Mouse (Mus musculus) CH12.LX (cell line): Measurements from ENCODE around the gene Tubgcp6. TPM values are rescaled to one million over a fixed set of nuclear protein-coding genes. Genes with fewer than 3 reads are reported as not detected.

Experiments used
- DNase-seq: peaks from one replicate; pipeline ENCODE4 v3.0.0-alpha.2; 2013; ENCODE audit errors: extremely low read depth
- H3K27ac ChIP-seq: 2 replicates; pipeline ENCODE4 v1.5.1; 2012; ENCODE audit warnings: low read depth, mild to moderate bottlenecking, control low read depth, moderate library complexity; ENCODE audit not compliant: insufficient read depth
- H3K27me3 ChIP-seq: replicated peaks from 2 replicates; pipeline ENCODE3; 2012; ENCODE audit warnings: inconsistent platforms
- H3K36me3 ChIP-seq, 2 experiments: replicated peaks in 1 of 2; 2 replicates each; pipeline versions ENCODE3 to v1.6.1; 2012; ENCODE audit warnings: inconsistent platforms in 1 of 2, low read length in 1 of 2, mild to moderate bottlenecking in 1 of 2, mixed read lengths in 1 of 2, moderate library complexity in 1 of 2; ENCODE audit not compliant: control insufficient read depth in 1 of 2, insufficient read depth in 1 of 2
- H3K4me1 ChIP-seq, 2 experiments: 2 replicates each; pipeline ENCODE4 v1.6.1; 2012; ENCODE audit warnings: inconsistent platforms in 1 of 2, moderate library complexity in 1 of 2; ENCODE audit not compliant: insufficient read depth in 2 of 2, control insufficient read depth in 1 of 2
- H3K4me2 ChIP-seq: 2 replicates; pipeline ENCODE4 v1.6.1; 2012; ENCODE audit warnings: low read depth, mild to moderate bottlenecking, control low read depth; ENCODE audit not compliant: poor library complexity, insufficient read depth, severe bottlenecking
- H3K4me3 ChIP-seq, 3 experiments: fragments of 150-350 bp in 1 of 3; sonication (generic) in 1 of 3; replicated peaks in 1 of 3; 2 replicates each; pipeline versions ENCODE3 to v1.5.1; 2011 to 2012; ENCODE audit warnings: low read depth in 2 of 3, low read length in 2 of 3, mild to moderate bottlenecking in 2 of 3, moderate library complexity in 2 of 3, control low read depth in 1 of 3, improper control_type of control experiment in 1 of 3, inconsistent platforms in 1 of 3, mixed read lengths in 1 of 3; ENCODE audit not compliant: poor library complexity in 1 of 3
- H3K79me2 ChIP-seq: replicated peaks from 2 replicates; pipeline ENCODE4 v1.6.1; 2012; ENCODE audit warnings: mild to moderate bottlenecking, moderate library complexity; ENCODE audit not compliant: control insufficient read depth, poor library complexity, insufficient read depth, severe bottlenecking; ENCODE audit errors: extremely low read depth
- H3K9ac ChIP-seq: 2 replicates; pipeline ENCODE4 v1.6.1; 2012; ENCODE audit warnings: low read depth, mild to moderate bottlenecking, control low read depth, moderate library complexity; ENCODE audit not compliant: insufficient read depth
- H3K9me3 ChIP-seq: replicated peaks from 2 replicates; pipeline ENCODE3; 2012; ENCODE audit warnings: low read length, inconsistent platforms, mixed read lengths
- BHLHE40 ChIP-seq: IDR thresholded peaks from 2 replicates; pipeline ENCODE4 v1.6.1; 2011; ENCODE audit warnings: mild to moderate bottlenecking, low read depth, low read length, improper control_type of control experiment
- CHD1 ChIP-seq: IDR thresholded peaks from 2 replicates; pipeline ENCODE4 v1.6.1; 2012; ENCODE audit warnings: low read depth, low read length, improper control_type of control experiment, inconsistent platforms
- CHD2 ChIP-seq: IDR thresholded peaks from 2 replicates; pipeline ENCODE4 v1.6.1; 2011; ENCODE audit warnings: low read length, improper control_type of control experiment
- CTCF ChIP-seq, 2 experiments: IDR thresholded peaks in 1 of 2; conservative IDR thresholded peaks in 1 of 2; 2 replicates each; pipeline ENCODE4 v1.5.1; 2011 to 2012; ENCODE audit warnings: low read depth in 2 of 2, low read length in 2 of 2, improper control_type of control experiment in 1 of 2, inconsistent platforms in 1 of 2, mild to moderate bottlenecking in 1 of 2, moderate library complexity in 1 of 2
- E2F4 ChIP-seq: IDR thresholded peaks from 2 replicates; pipeline ENCODE4 v1.6.1; 2011; ENCODE audit warnings: low read depth, low read length, improper control_type of control experiment; ENCODE audit not compliant: insufficient replicate concordance
- ELF1 ChIP-seq: IDR thresholded peaks from 2 replicates; pipeline ENCODE4 v1.6.1; 2014; ENCODE audit warnings: low read depth, mild to moderate bottlenecking, inconsistent platforms, low read length, improper control_type of control experiment
- EP300 ChIP-seq: IDR thresholded peaks from 2 replicates; pipeline ENCODE4 v1.6.1; 2011; ENCODE audit warnings: low read length, improper control_type of control experiment
- ETS1 ChIP-seq: conservative IDR thresholded peaks from 2 replicates; pipeline ENCODE4 v1.6.1; 2012; ENCODE audit warnings: low read depth, mild to moderate bottlenecking, inconsistent platforms, low read length, improper control_type of control experiment, moderate library complexity
- GABPA ChIP-seq: IDR thresholded peaks from 2 replicates; pipeline ENCODE4 v1.6.1; 2012; ENCODE audit warnings: low read depth, low read length, improper control_type of control experiment, inconsistent platforms; ENCODE audit not compliant: insufficient replicate concordance
- HCFC1 ChIP-seq: IDR thresholded peaks from 2 replicates; pipeline ENCODE4 v1.6.1; 2012; ENCODE audit warnings: low read depth, mild to moderate bottlenecking, inconsistent platforms, low read length, improper control_type of control experiment
- IRF4 ChIP-seq: IDR thresholded peaks from 2 replicates; pipeline ENCODE4 v1.6.1; 2014; ENCODE audit warnings: low read depth, mild to moderate bottlenecking, inconsistent platforms, low read length, improper control_type of control experiment
- JUN ChIP-seq: IDR thresholded peaks from 2 replicates; pipeline ENCODE4 v1.6.1; 2011; ENCODE audit warnings: low read depth, mild to moderate bottlenecking, low read length, improper control_type of control experiment, moderate library complexity; ENCODE audit not compliant: insufficient read depth
- JUND ChIP-seq: conservative IDR thresholded peaks from 2 replicates; pipeline ENCODE4 v1.6.1; 2011; ENCODE audit warnings: low read depth, low read length, improper control_type of control experiment
- KAT2A ChIP-seq: IDR thresholded peaks from 2 replicates; pipeline ENCODE4 v1.6.1; 2012; ENCODE audit warnings: low read length, improper control_type of control experiment, inconsistent platforms; ENCODE audit not compliant: insufficient replicate concordance
- MAFK ChIP-seq: IDR thresholded peaks from 2 replicates; pipeline ENCODE4 v1.6.1; 2011; ENCODE audit warnings: low read length, improper control_type of control experiment; ENCODE audit not compliant: insufficient replicate concordance
- MAX ChIP-seq: IDR thresholded peaks from 2 replicates; pipeline ENCODE4 v1.6.1; 2011; ENCODE audit warnings: low read length, improper control_type of control experiment
- MAZ ChIP-seq: IDR thresholded peaks from 2 replicates; pipeline ENCODE4 v1.6.1; 2012; ENCODE audit warnings: low read depth, mild to moderate bottlenecking, inconsistent platforms, low read length, improper control_type of control experiment, moderate library complexity
- MEF2A ChIP-seq: IDR thresholded peaks from 2 replicates; pipeline ENCODE4 v1.6.1; 2014; ENCODE audit warnings: low read depth, mild to moderate bottlenecking, inconsistent platforms, low read length, improper control_type of control experiment, borderline replicate concordance
- MXI1 ChIP-seq: IDR thresholded peaks from 2 replicates; pipeline ENCODE4 v1.6.1; 2011; ENCODE audit warnings: mild to moderate bottlenecking, low read depth, low read length, improper control_type of control experiment
- MYC ChIP-seq: IDR thresholded peaks from 2 replicates; pipeline ENCODE4 v1.6.1; 2011; ENCODE audit warnings: low read depth, mild to moderate bottlenecking, improper control_type of control experiment, low read length
- NELFE ChIP-seq: IDR thresholded peaks from 2 replicates; pipeline ENCODE4 v1.6.1; 2011; ENCODE audit warnings: low read depth, low read length, improper control_type of control experiment
- NRF1 ChIP-seq: IDR thresholded peaks from 2 replicates; pipeline ENCODE4 v1.6.1; 2014; ENCODE audit warnings: low read depth, mild to moderate bottlenecking, inconsistent platforms, low read length, improper control_type of control experiment, moderate library complexity
- POLR2A ChIP-seq: IDR thresholded peaks from 2 replicates; pipeline ENCODE4 v1.6.1; 2011; ENCODE audit warnings: low read depth, mild to moderate bottlenecking, improper control_type of control experiment, low read length
- POLR2AphosphoS2 ChIP-seq: IDR thresholded peaks from 2 replicates; pipeline ENCODE4 v1.6.1; 2011; ENCODE audit warnings: low read depth, low read length, improper control_type of control experiment
- RAD21 ChIP-seq: IDR thresholded peaks from 2 replicates; pipeline ENCODE4 v1.6.1; 2011; ENCODE audit warnings: low read depth, mild to moderate bottlenecking, low read length, improper control_type of control experiment, moderate library complexity
- RCOR1 ChIP-seq: conservative IDR thresholded peaks from 2 replicates; pipeline ENCODE4 v1.6.1; 2012; ENCODE audit warnings: low read depth, mild to moderate bottlenecking, inconsistent platforms, low read length, improper control_type of control experiment
- SIN3A ChIP-seq: IDR thresholded peaks from 2 replicates; pipeline ENCODE4 v1.6.1; 2012; ENCODE audit warnings: low read length, improper control_type of control experiment, inconsistent platforms
- SMC3 ChIP-seq: IDR thresholded peaks from 2 replicates; pipeline ENCODE4 v1.6.1; 2011; ENCODE audit warnings: low read depth, low read length, improper control_type of control experiment
- TBP ChIP-seq: conservative IDR thresholded peaks from 2 replicates; pipeline ENCODE4 v1.6.1; 2011; ENCODE audit warnings: low read depth, low read length, improper control_type of control experiment
- TCF12 ChIP-seq: IDR thresholded peaks from 2 replicates; pipeline ENCODE4 v1.6.1; 2014; ENCODE audit warnings: low read depth, mild to moderate bottlenecking, inconsistent platforms, low read length, improper control_type of control experiment
- UBTF ChIP-seq: IDR thresholded peaks from 2 replicates; pipeline ENCODE4 v1.6.1; 2012; ENCODE audit warnings: low read depth, mild to moderate bottlenecking, inconsistent platforms, low read length, improper control_type of control experiment, moderate library complexity
- USF1 ChIP-seq: IDR thresholded peaks from 2 replicates; pipeline ENCODE4 v1.6.1; 2014; ENCODE audit warnings: low read depth, mild to moderate bottlenecking, inconsistent platforms, low read length, improper control_type of control experiment
- USF2 ChIP-seq: conservative IDR thresholded peaks from 2 replicates; pipeline ENCODE4 v1.6.1; 2011; ENCODE audit warnings: low read depth, low read length, improper control_type of control experiment
- ZC3H11A ChIP-seq: IDR thresholded peaks from 2 replicates; pipeline ENCODE4 v1.6.1; 2012; ENCODE audit warnings: low read depth, mild to moderate bottlenecking, inconsistent platforms, low read length, improper control_type of control experiment
- ZKSCAN1 ChIP-seq: IDR thresholded peaks from 2 replicates; pipeline ENCODE4 v1.6.1; 2012; ENCODE audit warnings: low read depth, inconsistent platforms, low read length, improper control_type of control experiment, borderline replicate concordance
- ZMIZ1 ChIP-seq: IDR thresholded peaks from 2 replicates; pipeline ENCODE4 v1.6.1; 2012; ENCODE audit warnings: low read depth, mild to moderate bottlenecking, inconsistent platforms, low read length, improper control_type of control experiment
- ZNF384 ChIP-seq: IDR thresholded peaks from 2 replicates; pipeline ENCODE4 v1.6.1; 2012; ENCODE audit warnings: low read depth, low read length, improper control_type of control experiment, inconsistent platforms
- dilution Hi-C: fragments of 300-500 bp; cut with MboI; formaldehyde crosslinking; loops from 2 replicates; pipeline ENCODE4 v1.14.3; 2020; ENCODE audit warnings: low sequenced_read_pairs; ENCODE audit not compliant: extremely low pct_unique_long_range_greater_than_20kb, extremely low pct_ligation_motif_present
- in situ Hi-C: fragments of 300-500 bp; cut with MboI; formaldehyde crosslinking; loops from 3 replicates; pipeline ENCODE4 v1.14.3; 2019; ENCODE audit warnings: low sequenced_read_pairs, low pct_ligation_motif_present, low pct_unique_long_range_greater_than_20kb, mixed read lengths
- polyA plus RNA-seq: library from polyadenylated mRNA; unstranded; fragments of >175 nt; gene quantifications from 2 replicates; pipeline ENCODE4 v1.2.1, GENCODE M21; 2012; ENCODE audit warnings: low read depth; ENCODE audit not compliant: insufficient read length
- total RNA-seq, 2 experiments: library from RNA; depleted of rRNA; stranded (reverse); fragments of 300-350 nt in 1 of 2; fragments of >200 nt in 1 of 2; gene quantifications; 2 replicates each; pipeline ENCODE4 v1.2.3; 2012 to 2014

Tubgcp6 gene
- total and polyA plus RNA-seq, 3 experiments: 12.7 to 17.0 (median 13.3) TPM

GRCm38 (mm10) chr15:89128382-89129350 lies 5.8 kb upstream of the Tubgcp6 start, which contains the start of gene Hdac10:
Gene Hdac10 (minus strand): TSS chr15:89128700.
- dilution Hi-C loops: no loop called here
- peaks cover 21 to 52% of the 10 kb centered on the region in 2 experiments for H3K4me1 ChIP-seq
- H3K36me3 ChIP-seq: peaks cover 9 to 31% of the 10 kb centered on the region in 2 experiments
- H3K9me3 ChIP-seq: no peaks in the 10 kb centered on the region
- H3K4me2 ChIP-seq: peak within 1 kb of the TSS; percentile 68
- H3K9ac ChIP-seq: peak within 1 kb of the TSS; percentile 38
- H3K27me3 ChIP-seq: peaks cover 29% of the 10 kb centered on the region
- no peaks in the 10 kb centered on the region for H3K79me2 ChIP-seq
- peak; percentile 92 for DNase-seq
- in situ Hi-C loops: loop anchor here (5.0 kb wide), 1 partner anchor 79 kb away; no protein-coding TSS in a partner anchor
- H3K4me3 ChIP-seq: peak within 1 kb of the TSS; percentile 60 to 80 (median 69)
- peak within 1 kb of the TSS; percentile 48 for H3K27ac ChIP-seq
- TF ChIP-seq ZKSCAN1 (no peak), JUND (no peak), BHLHE40 (peak; percentile 58), ELF1 (peak; percentile 92), USF2 (no peak), TBP (no peak), MAX (peak; percentile 86), ETS1 (peak; percentile 37), MYC (0 out of 2 replicates have a peak, but pooled peaks have one; percentile 36), ZMIZ1 (peak; percentile 78), MAZ (peak; percentile 23; the same call in 1 of the 2 replicates), HCFC1 (peak; percentile 71), POLR2AphosphoS2 (peak; percentile 38; the same call in 1 of the 2 replicates), SMC3 (peak; percentile 35; the same call in 1 of the 2 replicates), ZC3H11A (no peak), MXI1 (peak; percentile 95), JUN (no peak), CTCF (conservative IDR thresholded peaks at IDR 0.05 in 1 of 2, IDR thresholded peaks at IDR 0.05 in 1 of 2; ENCODE audit: low read depth in 2 of 2, low read length in 2 of 2) (peak; percentile 41 to 80), E2F4 (no peak), RCOR1 (no peak), MEF2A (no peak), NRF1 (no peak; the same call in 1 of the 2 replicates), NELFE (peak; percentile 82), EP300 (0 out of 2 replicates have a peak, but pooled peaks have one; percentile 30), CHD1 (no peak), ZNF384 (no peak), GABPA (no peak), IRF4 (no peak; the same call in 1 of the 2 replicates), POLR2A (peak; percentile 84), USF1 (no peak), TCF12 (no peak; the same call in 1 of the 2 replicates), KAT2A (0 out of 2 replicates have a peak, but pooled peaks have one; percentile 59), CHD2 (0 out of 2 replicates have a peak, but pooled peaks have one; percentile 10), SIN3A (peak; percentile 88), UBTF (no peak; the same call in 1 of the 2 replicates), MAFK (no peak), RAD21 (peak; percentile 16)
